Mouse (Mus musculus) cerebellum, adult (tissue): ENCODE results near the gene Shisa6.
A peak's percentile ranks its signal among the peaks of the same experiment; 100 is the strongest.

ENCODE experiments used
- ATAC-seq: cut with Nextera tagmentation; 2 replicates; pipeline ENCODE4 v1.9.2; 2017; ENCODE audit warnings: mild to moderate bottlenecking, moderate library complexity, mixed read lengths; ENCODE audit not compliant: insufficient number of reproducible peaks, low FRiP score, low TSS enrichment

Gene Shisa6

DNA sequence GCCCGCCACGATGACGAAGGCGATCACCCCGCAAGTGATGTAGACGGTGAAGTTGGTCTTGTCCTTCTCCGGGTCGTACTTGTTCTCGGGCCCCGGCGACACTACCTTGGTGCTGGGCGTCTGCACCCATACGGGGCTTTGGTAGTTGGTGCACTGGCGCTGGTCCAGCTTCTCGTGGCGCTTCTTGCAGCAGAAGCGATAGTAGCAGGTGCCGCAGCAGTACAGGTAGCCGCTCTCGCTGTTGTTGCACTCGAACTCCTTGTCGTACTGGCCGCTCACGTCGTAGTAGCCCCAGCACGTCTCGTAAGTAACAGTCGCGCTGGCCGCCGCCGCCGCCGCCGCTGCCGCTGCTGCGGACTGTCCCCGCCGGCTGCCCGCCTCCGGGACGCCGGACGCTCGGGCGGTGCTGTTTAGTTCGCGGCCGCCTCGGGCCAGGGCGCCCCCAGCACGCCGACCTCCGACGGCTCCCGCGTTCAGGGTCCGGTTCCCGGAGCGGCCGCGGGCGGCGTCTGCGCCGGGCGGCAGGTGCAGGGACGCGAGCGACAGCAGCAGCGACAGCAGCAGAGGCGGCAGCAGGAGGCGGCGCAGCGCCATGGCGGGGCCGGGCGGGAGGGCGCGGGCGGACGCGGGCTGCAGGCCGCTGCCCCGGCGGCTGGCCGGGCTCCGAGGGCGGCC is at the start of gene Shisa6:
Shisa6 (minus strand) TSS at position 594 of the 675 bp plus-strand sequence.
- no peak for ATAC-seq

DNA sequence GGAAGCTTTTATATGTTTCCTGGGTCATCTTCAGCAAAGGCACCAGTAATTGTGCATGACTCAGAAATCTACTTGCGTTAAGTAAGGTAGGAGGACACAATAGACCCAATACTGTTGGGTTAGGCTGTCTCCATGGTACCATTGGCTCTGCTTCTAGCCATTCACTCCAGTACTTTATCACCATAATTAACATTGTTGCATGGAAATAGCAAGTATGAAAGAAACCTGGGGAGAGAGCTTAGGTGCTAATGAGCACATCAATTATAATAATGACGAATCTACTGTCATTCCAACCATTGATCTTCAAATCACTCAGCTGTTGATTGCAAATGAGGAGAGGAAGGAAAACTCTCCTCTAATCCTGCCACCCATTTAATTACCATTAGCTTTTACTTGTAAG is 48.1 kb upstream of the Shisa6 start:
- ATAC-seq, result no peak

DNA sequence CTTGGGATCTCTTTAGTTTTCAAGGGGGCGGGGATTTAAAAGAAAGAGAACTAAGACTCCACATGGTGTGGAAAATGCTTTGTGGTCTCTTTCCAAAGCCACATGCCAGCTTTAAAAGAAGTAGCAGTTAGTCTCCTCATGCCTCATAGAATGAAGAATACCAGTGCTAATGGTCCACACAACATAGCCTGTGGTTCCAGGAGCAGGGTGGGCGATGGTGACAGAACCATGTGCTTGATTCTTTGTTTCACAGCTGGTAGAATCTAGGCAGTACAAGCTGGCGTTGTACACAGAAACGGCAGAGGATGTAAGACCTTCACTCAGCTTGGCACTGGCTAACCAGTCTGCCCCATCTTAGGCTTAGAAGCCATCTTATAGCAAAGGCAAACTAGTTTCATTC is 43.3 kb upstream of the Shisa6 start:
- no peak for ATAC-seq

DNA sequence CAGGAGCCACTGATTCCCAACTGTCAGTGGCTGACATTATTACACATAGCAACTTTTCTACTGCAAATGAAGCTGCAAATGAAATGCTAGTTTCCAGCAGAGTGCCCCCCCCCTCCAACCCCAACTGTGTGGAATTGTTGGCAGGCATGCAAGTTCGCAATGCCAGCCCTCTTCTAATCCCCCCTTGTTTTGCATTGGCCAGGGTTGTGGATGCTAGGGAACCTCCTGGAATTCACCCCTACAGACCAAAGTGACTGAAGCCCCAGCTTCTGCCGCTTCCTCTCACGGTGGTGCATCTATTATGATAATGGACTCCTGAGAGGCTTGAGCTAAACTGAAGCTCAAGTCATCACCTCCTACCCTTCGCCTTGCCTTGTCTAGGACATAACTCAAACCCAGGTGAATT is 42.6 kb upstream of the Shisa6 start:
- no peak for ATAC-seq

DNA sequence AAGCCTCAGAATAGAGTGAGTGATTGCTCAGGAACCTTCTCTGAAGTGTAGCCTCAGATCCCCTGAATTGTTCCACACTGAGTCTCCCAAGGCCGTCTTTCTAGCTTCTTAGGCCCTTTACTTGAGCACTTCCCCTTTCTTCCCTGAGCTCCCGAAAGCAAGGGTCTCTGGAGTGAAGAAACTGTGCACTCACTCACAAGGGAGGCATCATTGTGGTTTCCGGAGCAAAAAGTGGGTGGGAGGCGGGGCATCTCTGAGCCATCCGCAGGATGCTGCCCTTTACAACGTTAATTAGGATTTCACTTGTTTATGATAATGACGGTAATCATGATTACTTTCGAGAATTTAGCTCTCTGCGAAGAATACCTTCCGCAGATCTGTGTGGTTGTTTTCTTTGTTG is 41.6 kb upstream of the Shisa6 start:
- no peak for ATAC-seq

DNA sequence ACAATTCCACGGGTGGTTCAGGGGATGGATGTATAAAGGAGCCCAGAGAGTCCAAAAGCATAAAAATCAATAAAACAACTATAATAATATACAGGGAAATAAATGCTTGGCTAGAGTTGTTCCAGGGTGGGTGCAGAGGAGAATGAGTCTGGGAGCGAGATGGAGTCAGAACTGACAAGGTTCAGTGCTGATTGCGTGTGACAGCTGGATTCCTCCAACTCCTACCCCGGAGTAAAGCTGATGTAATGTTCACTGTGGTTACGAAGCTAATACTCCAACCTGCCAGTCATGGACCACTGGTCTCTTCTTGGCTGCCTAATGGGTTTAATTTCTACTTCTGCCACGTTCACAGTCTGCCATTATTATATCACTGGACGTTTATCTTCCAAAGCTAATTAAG is 36.5 kb upstream of the Shisa6 start:
- no peak for ATAC-seq

DNA sequence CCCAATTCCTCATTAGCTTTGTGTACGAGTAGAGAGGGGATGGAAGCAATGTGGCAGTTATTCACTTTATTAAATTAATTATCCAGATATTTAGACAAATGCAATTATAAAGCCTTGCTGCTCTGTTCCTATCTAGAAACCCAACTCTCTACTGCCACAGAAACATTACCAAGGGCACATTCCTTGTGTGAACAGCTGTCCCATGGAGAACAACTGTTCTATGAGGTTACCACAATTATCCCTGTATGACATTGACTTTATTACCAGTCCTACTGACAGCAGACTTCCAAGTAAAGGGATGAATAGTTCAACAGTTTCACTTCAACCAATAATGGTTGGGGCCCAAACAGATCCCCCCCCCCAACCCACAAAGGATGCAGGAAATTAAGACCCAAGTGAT is 12.1 kb upstream of the Shisa6 start:
- no peak for ATAC-seq

DNA sequence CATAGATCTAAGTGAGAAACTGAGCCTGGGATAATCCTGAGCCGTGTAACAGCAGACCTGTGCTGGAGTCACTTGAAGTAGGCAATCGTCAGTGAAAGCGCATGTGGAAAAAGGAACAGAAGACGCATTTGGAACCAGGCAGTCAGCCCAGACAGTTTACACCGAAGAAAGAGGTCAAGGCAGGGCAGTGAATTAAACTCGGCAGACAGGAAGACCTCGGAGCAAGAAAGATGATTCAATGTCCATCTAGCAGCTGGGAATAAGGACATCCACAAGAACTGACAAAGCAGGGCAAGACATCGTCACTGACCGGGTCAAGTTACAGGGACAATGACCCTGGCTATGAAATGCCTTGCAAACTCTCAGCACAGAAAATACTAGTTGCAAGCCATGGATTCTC is 10.1 kb upstream of the Shisa6 start:
- ATAC-seq, result no peak

DNA sequence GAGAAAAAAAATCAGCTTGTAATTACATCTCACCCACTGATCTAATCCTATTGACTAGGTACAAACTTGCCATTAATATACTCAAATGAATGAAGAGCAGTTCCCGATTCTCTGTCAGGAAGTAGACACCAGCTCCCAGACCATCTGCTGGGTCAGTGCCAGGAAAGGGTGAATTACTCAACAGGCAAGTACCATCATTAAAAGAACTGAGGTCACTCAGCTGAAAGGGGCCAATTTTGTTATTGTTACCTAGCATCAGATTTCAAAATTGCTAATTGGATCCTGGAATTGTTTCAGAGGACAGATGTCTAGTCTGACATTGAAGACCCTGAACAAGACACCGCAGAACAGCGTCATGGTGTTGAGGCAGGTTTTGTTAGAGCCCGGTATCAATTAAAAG is 9.4 kb upstream of the Shisa6 start:
- no peak for ATAC-seq

DNA sequence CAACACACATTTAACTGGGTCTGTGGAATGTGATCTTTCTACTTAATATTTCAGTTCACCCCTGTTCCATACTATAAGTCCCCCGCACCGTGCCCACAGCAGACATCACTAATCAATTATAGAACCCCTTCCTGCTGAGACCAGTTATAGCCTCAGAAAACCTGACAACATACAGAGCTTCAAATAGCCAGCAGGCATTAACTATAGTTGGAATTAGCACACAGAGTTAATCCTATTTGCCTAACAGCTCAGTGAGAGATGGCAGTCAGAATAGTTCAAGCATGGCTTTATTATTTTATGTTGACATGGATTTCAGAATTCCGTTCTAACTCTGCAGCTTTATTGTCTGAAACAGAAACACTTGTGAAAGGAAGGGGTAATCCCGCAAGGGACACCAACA is 8.5 kb upstream of the Shisa6 start:
- no peak for ATAC-seq

DNA sequence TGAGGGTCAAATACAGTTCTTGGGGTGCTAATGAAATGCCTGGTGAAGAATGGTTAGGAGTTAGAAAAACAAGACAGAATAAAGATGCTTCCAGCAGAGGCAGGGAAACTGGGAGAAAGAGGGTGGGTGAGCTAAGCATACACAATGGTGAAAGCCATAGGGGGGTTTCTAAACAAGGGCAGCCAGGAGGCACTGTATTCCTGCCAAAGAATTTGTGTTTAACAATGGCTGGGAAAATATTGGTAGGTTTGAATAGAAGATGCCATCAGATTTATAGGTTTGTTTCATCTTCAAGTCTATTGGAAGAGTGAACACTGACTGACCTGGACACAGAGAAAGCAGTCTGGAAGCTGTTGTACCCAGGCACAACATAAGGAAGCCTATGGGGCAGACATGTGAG is 2.4 kb upstream of the Shisa6 start:
- ATAC-seq, result no peak

DNA sequence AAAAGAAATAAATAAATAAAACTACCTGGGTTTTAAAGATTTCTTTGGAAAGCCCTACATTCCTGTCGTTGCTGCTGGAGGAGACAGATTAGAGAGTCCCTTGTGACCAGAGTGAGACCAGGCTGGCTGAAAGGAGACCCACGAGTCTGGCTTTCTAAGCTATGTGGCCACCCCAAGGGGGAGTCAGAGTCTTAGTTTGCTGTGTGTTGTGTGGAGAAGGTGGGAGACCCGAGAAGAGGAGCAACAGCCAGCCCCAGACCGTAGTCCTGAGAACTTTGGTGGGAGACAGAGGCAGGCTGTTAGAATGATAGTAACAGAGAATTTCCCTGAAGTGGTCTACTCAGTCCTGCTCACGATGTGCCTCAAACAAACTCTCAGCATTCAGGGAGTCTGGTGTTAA is 1.6 kb upstream of the Shisa6 start:
- ATAC-seq, result no peak

DNA sequence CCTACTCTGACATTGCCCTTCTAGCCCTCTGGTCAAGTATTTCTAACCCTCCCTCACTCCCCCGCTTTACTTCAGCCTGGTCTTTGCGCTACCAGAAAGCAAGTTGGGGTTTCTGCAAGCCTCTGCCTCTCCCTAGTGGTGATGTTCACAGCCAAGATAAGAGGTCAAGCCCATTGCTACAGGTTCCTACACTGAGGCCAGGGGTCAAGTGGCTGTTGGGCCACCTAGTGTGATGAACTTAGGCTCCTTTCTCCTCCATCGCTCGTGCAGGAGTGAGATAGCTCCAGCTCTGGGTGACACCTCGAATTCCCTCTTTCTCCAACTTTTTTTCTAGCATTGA is 1.2 kb upstream of the Shisa6 start:
- no peak for ATAC-seq

DNA sequence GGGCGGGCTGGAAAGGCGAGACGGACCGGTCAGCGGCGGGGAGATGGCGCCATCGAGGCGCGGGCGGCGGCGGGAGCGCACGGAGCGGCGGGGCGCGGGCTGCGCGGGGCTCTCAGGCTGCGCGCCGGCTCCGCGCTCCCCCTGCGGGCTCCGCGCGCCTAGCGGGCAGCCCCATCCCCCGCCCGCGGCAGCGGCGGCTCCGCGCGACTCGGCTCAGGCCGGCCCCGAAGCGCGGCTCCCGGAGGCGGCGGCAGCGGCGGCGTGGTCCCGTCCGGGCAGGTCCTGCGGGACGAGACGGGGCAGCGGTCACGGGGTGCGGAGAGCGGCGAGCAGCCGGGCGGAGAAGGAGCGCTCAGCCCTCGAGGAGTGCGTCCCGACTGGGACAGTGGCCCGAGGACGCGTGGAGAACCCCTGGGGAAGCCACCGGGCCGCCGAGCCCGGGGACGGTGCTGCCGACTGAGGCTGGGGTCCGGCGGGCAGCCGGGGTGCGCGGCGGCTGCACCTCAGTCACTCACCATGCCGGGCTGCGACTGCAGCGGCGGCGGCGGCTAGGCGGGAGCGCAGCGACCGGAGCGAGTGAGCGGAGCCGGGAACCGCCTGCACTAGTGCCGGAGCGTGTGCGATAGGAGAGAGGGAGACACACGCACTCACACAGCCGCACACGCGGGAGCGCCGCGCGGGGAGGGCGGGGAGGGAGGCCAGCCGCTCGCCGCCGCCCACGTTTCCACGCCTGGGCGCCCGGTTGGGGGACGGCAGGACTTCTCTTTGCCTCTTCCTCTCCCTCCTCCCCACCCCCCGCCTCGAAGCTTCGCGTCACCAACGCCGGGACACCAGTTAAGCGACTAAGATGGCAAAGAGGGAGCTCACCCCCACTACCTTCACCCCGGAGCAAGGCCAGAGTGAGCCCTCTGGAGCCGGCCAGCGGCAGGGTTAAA is 549 bp upstream of the Shisa6 start:
- ATAC-seq, result peak; percentile 37; the same call in 1 of the 2 replicates

DNA sequence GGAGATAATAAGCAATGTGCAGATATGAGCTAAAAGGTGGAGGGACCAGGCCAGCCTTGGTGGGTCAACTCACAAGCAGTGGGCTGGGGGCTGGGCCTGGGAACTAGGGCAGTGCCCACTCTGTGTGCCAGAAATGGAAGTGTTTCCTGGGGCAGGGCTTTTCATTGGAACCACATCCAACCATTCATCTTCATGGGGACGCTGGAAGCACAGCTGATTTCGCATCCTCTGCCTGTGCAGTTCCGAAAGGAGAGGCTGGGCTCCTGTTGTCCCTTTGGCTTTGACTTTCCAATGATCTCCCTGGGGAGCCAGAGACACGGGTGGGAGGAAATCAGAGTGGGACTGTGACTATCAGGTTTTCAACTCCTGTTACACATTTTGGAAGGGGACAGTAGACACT is 1.5 kb downstream of the Shisa6 start:
- no peak for ATAC-seq

DNA sequence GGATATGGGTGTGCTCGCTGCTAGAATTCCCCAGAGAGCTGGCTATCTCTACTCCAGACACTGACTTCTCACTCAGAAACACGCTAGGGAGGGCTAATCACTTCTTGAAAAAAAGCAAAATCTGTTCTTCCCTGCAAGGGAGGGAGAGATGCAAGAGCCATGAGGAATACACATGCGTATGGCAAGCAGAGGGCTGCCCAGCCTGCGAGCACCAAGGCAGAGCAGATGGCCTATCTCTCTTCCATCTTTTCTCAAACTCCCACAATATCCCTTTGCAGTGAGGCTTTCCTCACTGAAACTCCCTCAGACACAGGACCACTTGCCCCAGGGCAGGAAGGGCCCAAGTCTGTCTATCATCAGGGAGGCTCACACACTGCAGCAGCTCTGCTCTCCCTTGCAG is 3.4 kb downstream of the Shisa6 start:
- ATAC-seq, result no peak

DNA sequence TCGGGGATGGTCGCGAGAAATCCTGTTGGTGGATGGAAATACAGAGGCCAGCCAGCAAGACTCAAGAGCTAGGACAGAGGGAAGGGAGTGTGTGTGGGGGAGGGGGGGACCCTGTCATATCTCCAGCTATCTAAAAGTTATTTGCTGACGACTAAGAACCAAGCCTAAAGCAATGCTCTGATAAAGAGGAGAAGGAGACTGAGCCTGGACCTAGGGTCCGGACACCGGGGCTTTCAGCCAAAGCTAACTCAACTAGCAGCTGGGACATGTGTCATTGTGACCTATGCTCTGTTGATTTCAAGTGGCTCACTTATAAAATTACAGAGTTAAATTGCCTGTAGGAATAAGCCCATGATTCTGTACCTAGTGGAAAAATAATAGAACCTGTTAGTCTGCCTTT is 6.4 kb downstream of the Shisa6 start:
- ATAC-seq, result no peak

DNA sequence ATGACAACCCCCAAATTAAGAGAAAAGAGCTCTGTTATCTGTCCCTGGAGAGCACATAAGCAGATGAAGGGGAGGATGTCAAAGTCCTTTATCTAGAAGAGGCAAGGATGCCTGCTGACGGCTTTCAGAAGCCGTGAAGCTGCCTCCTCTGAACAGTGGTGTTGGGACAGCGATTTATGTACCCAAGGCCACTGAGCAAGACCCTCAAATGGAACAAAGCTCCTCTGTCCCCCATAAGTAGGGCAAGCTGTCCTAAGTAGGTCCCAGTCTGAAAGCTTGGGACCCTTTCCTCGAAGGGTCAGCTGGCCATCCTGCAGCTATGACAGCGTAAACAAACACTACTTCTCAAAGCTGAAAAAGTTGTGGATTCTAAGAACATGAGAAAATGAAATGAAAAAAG is 11.4 kb downstream of the Shisa6 start:
- no peak for ATAC-seq

DNA sequence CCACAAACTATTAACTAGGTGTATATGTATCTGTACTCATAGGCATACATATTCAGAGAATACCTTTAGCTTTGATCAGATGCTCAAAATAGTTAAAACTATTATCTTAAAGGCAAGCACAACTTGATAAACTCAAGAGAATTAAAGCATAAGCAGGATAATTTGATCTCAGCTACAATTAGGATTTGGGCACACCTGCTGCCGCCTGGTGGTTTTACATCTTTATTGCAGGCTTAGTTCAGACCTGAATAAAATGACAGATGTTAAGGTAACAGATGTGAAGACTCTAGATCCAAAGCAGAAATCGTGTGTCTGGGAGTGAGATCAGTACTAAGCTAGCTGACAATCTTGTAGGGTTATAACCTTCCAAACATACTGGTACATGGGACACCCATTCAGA is 24.8 kb downstream of the Shisa6 start:
- no peak for ATAC-seq

DNA sequence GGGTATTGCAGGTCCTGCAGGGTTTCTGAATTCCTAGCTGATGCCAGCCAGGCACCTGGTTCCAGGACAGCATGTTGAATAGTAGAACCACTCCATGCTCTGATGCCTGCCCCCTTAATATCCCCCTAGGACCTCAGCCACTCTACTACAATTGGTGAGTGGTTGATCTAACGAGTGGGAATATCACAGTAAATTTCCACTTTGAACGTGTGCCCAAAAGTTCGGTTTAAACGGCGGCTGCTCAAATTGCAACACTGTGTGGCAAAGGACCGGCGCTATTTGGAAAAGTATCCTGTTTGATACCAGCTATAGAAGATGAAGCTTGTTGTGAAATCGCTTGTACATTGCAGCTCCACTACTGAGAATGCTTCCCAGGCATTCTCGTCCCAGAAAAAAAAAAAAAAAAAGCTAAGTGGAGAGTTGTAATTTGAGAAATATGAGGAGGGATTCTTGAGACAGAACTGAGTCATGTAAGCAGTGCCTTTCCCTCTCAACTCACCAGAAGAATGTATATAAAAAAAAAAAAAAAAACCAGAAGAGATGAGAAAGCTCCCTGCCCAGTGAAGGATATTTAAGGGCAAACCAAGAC is 26.8 kb downstream of the Shisa6 start:
- no peak for ATAC-seq

DNA sequence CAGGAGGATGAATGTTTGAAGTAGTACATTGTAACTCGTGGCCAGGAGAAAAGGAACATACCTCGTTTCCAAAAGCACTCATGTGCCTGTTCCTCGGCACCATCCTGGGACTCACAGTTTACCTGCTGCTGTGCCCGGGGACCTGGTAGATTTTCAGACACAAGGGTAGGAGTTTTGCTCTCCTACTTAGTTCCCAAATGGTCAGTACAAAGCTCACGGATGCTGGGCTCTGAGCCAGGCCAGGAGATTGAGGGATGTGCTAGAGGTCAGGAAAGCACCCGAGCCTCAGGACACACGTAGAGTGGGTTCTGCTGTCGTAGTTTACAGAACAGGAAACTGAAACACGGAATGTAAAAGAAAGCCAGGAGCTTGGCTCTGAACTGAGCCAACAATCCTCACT is 29.5 kb downstream of the Shisa6 start:
- no peak for ATAC-seq

DNA sequence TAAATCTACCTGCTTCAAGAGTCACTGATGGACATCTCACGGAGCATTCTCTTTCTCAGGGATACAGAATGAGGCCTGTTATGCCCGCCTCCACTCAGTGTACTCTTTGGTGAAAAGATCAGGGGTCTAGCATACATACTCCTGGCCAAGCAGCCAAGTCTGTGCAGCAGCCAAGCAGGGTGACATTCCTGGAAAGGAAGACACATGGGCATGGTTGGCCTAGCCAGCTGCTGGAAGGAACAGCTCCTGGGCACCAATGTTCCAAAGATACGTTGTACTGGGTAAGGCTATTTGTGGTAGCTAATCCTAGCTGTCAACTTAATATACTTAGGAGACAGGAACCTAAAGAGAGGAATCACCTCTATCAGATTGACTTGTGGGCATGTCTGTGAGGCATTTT is 31.4 kb downstream of the Shisa6 start:
- ATAC-seq, result no peak
